ENCODE assay signal across 8 mouse cellular contexts in genomic region chr3:154691897-154692571, GRCm38 (mm10). TPM values are rescaled to one million over a fixed set of nuclear protein-coding genes. Genes with fewer than 3 reads are reported as not detected.
DNase-seq lines count a peak whose midpoint lies in the region; ATAC-seq and TF ChIP-seq lines count a peak whose summit lies in the region.

No protein-coding gene starts in this region.

- H3K27ac ChIP-seq in hindbrain, embryonic 14.5 days = peak overlapping the region; percentile 29; the same call in 1 of the 2 replicates
- no peak overlapping the region for H3K27ac ChIP-seq in lung, embryonic 15.5 days

- no peaks in the 10 kb centered on the region for H3K9me3 ChIP-seq in hindbrain, embryonic 14.5 days (ENCODE audit: control insufficient read depth, low read length)
- H3K9me3 ChIP-seq in lung, embryonic 15.5 days = no peaks in the 10 kb centered on the region

- 0 out of 2 replicates have a peak overlapping the region, but pooled peaks have one; percentile 17 for H3K4me2 ChIP-seq in hindbrain, embryonic 14.5 days (replicated peaks)
- H3K4me2 ChIP-seq in lung, embryonic 15.5 days = peak overlapping the region; percentile 28; the same call in 1 of the 2 replicates

- no peaks in the 10 kb centered on the region for H3K36me3 ChIP-seq in hindbrain, embryonic 14.5 days (replicated peaks; ENCODE audit: control insufficient read depth, insufficient read depth)
- H3K36me3 ChIP-seq in lung, embryonic 15.5 days = no peaks in the 10 kb centered on the region

- WGBS in hindbrain, embryonic 14.5 days = 42% methylated on average over 14 of the region's 14 CpGs
- WGBS in lung, embryonic 15.5 days = 37% methylated on average over 14 of the region's 14 CpGs

- peaks cover 16% of the 10 kb centered on the region; the same call in 1 of the 2 replicates for H3K4me1 ChIP-seq in hindbrain, embryonic 14.5 days (replicated peaks; ENCODE audit: control insufficient read depth, insufficient read depth, low read length)
- H3K4me1 ChIP-seq in lung, embryonic 15.5 days = no peaks in the 10 kb centered on the region; the same call in 1 of the 2 replicates

- no peak overlapping the region for H3K4me3 ChIP-seq in hindbrain, embryonic 14.5 days (replicated peaks; ENCODE audit: low read length)
- no peak overlapping the region for H3K4me3 ChIP-seq in lung, embryonic 15.5 days

- peaks cover 9% of the 10 kb centered on the region for H3K27me3 ChIP-seq in Patski
- no peaks in the 10 kb centered on the region for H3K27me3 ChIP-seq in hindbrain, embryonic 14.5 days (ENCODE audit: control insufficient read depth, insufficient read depth, low read length)
- no peaks in the 10 kb centered on the region for H3K27me3 ChIP-seq in lung, embryonic 15.5 days

- POLR2A ChIA-PET in Patski (lab: Charles Lee) = no interaction called here

- peak; percentile 83 for DNase-seq in Patski (ENCODE audit: low read depth, low spot score)
- DNase-seq in cerebellum, adult 9-10 months = peak; percentile 87
- peak; percentile 75 to 83 for DNase-seq in frontal cortex, postnatal 14 days (ENCODE audit: low spot score in 2 of 2)
- peak; percentile 78 for DNase-seq in hindbrain, embryonic 14.5 days (ENCODE audit: low spot score)
- DNase-seq in layer of hippocampus, postnatal 14 days (ENCODE audit: low spot score in 2 of 2) = peak; percentile 79 to 86
- peak; percentile 95 for DNase-seq in right cerebral cortex, adult 18-20 months
- no peak for DNase-seq in spleen, adult 12 weeks (ENCODE audit: low spot score)

- TF ChIP-seq CTCF in Patski (IDR thresholded peaks at IDR 0.05) = no peak

- ATAC-seq in Patski = peak; percentile 98
- peak; percentile 90 for ATAC-seq in hindbrain, embryonic 14.5 days (ENCODE audit: low FRiP score)
- peak; percentile 90 for ATAC-seq in lung, embryonic 15.5 days (ENCODE audit: borderline replicate concordance, extremely low read depth, low FRiP score, low TSS enrichment)

- no peak overlapping the region for H3K9ac ChIP-seq in hindbrain, embryonic 14.5 days
- no peak overlapping the region for H3K9ac ChIP-seq in lung, embryonic 15.5 days

- CTCF ChIA-PET in Patski (lab: Charles Lee) = interaction anchor here (0.8 to 1.7 kb wide), 5 partner anchors 26 to 96 kb away, joined by 3 to 4 read pairs (median 3); partner anchors contain the start of gene Cryz

- in situ Hi-C loops in Patski (cut with MboI; ENCODE audit: low pct_unique_long_range_greater_than_20kb) = no loop called here

RNA-seq across cellular contexts. Expression of gene Erich3, which starts 28.4 kb away (rescaled TPM):
- 0.04 TPM for polyA plus RNA-seq in Patski (2021)
- 2.0 and 2.1 TPM in 2 replicates for polyA plus RNA-seq in hindbrain, embryonic 14.5 days (2014; fragmentation: Nextera tagmentation; extraction: Ambion mirVana)
- 1 to 10 TPM; 5.3 to 5.4 TPM for total RNA-seq in layer of hippocampus, postnatal 14 days (2021)
- polyA plus RNA-seq in lung, embryonic 15.5 days (2015; fragmentation: Nextera tagmentation; extraction: Ambion mirVana) = 0.16 and 0.18 TPM in 2 replicates
